Mouse (Mus musculus) small intestine, adult 2 months (tissue): Measurements from ENCODE around the gene Msantd2.

Experiments used
- CTCF ChIP-seq: fragments of 200-500 bp; IDR thresholded peaks from 2 replicates; pipeline ENCODE4 v1.5.1; 2012; ENCODE audit warnings: low read depth, mild to moderate bottlenecking, control low read depth, inconsistent platforms, low read length, moderate library complexity, mixed read lengths; ENCODE audit not compliant: insufficient replicate concordance, insufficient read length; ENCODE audit errors: extremely low read depth
- POLR2A ChIP-seq: fragments of 200-500 bp; IDR thresholded peaks from 2 replicates; pipeline ENCODE4 v1.6.1; 2012; ENCODE audit warnings: low read depth, mild to moderate bottlenecking, control low read depth, inconsistent platforms, low read length, moderate library complexity

- TF ChIP-seq CTCF (no peak), POLR2A (no peak)
Observed at GRCm38 (mm10) chr9:37567019-37567418, 77.9 kb downstream of the Msantd2 start.
